Mouse (Mus musculus) small intestine, adult 2 months (tissue): ENCODE results near the gene Cdc34. TPM values are rescaled to one million over a fixed set of nuclear protein-coding genes. Genes with fewer than 3 reads are reported as not detected.

Source experiments
- H3K27ac ChIP-seq: fragments of 200-500 bp; 2 replicates; pipeline ENCODE4 v1.5.1; 2012; ENCODE audit warnings: low read depth, low read length, control low read depth, inconsistent platforms; ENCODE audit not compliant: insufficient read depth
- H3K27me3 ChIP-seq: fragments of 200-500 bp; 2 replicates; pipeline ENCODE4 v1.6.1; 2012; ENCODE audit warnings: mild to moderate bottlenecking, moderate library complexity, low read length, inconsistent platforms; ENCODE audit not compliant: control insufficient read depth, insufficient read depth
- H3K36me3 ChIP-seq: fragments of 200-500 bp; 2 replicates; pipeline ENCODE4 v1.6.1; 2012; ENCODE audit warnings: mild to moderate bottlenecking, low read length, control low read depth, inconsistent platforms; ENCODE audit not compliant: control insufficient read depth, insufficient read depth
- H3K4me1 ChIP-seq: fragments of 200-500 bp; 2 replicates; pipeline ENCODE4 v1.6.1; 2012; ENCODE audit warnings: low read length, inconsistent platforms, mixed read lengths; ENCODE audit not compliant: control insufficient read depth, insufficient read depth, insufficient read length
- H3K4me3 ChIP-seq: fragments of 200-500 bp; 2 replicates; pipeline ENCODE4 v1.5.1; 2012; ENCODE audit warnings: low read depth, mild to moderate bottlenecking, control low read depth, inconsistent platforms, low read length, moderate library complexity
- CTCF ChIP-seq: fragments of 200-500 bp; IDR thresholded peaks from 2 replicates; pipeline ENCODE4 v1.5.1; 2012; ENCODE audit warnings: low read depth, mild to moderate bottlenecking, control low read depth, inconsistent platforms, low read length, moderate library complexity, mixed read lengths; ENCODE audit not compliant: insufficient replicate concordance, insufficient read length; ENCODE audit errors: extremely low read depth
- POLR2A ChIP-seq: fragments of 200-500 bp; IDR thresholded peaks from 2 replicates; pipeline ENCODE4 v1.6.1; 2012; ENCODE audit warnings: low read depth, mild to moderate bottlenecking, control low read depth, inconsistent platforms, low read length, moderate library complexity
- WGBS: fragments of 180-500 bp; shearing (Covaris S2); methylation state at CpG from one replicate; pipeline ENCODE4 v1.1.7; 2018; 5-methylcytosine and 5-hydroxymethylcytosine counted together
- polyA plus RNA-seq: library from polyadenylated mRNA; depleted of rRNA; stranded (reverse); fragments of >200 nt; gene quantifications from 2 replicates; pipeline ENCODE4 v1.2.3, GENCODE M21; 2012; rRNA removed

The Cdc34 gene
- polyA plus RNA-seq, 1 experiment, result 163 TPM

- no peak for TF ChIP-seq CTCF
- TF ChIP-seq POLR2A, result no peak
- Histone ChIP-seq H3K27me3 (no peaks in the 10 kb centered on the region), H3K36me3 (peaks cover 63% of the 10 kb centered on the region), H3K4me1 (peaks cover 13% of the 10 kb centered on the region), H3K4me3 (no peak overlapping the region), H3K27ac (no peak overlapping the region)
- 92% methylated on average over 14 of the region's 14 CpGs for WGBS
These were observed 54.7 kb downstream of the Cdc34 start for GRCm38 (mm10) chr10:79736706-79737105.

Other genes starting within 250 kb of the Cdc34 start
- gene Vmn2r83, start 213.5 kb upstream of the Cdc34 start, polyA plus RNA-seq, result not detected in 2 replicates
- gene Plpp2, start 148.4 kb upstream of the Cdc34 start, polyA plus RNA-seq, result 216 and 451 TPM in 2 replicates
- 61.5 and 89.9 TPM in 2 replicates for gene Mier2, start 127.0 kb upstream of the Cdc34 start, polyA plus RNA-seq
- gene Theg, start 94.9 kb upstream of the Cdc34 start, polyA plus RNA-seq, result not detected in 2 replicates
- 0.89 and 1.0 TPM in 2 replicates for gene C2cd4c, start 68.2 kb upstream of the Cdc34 start, polyA plus RNA-seq
- gene Shc2, start 44.3 kb upstream of the Cdc34 start, polyA plus RNA-seq, result 1.6 TPM in 2 replicates
- not detected in 2 replicates for gene Odf3l2, start 36.5 kb upstream of the Cdc34 start, polyA plus RNA-seq
- 9.9 and 20.7 TPM in 2 replicates for gene Madcam1, start 17.6 kb upstream of the Cdc34 start, polyA plus RNA-seq
- 76.0 and 138 TPM in 2 replicates for gene Tpgs1, start 12.8 kb upstream of the Cdc34 start, polyA plus RNA-seq
- gene Gzmm, start 6.8 kb downstream of the Cdc34 start, polyA plus RNA-seq, result 0.11 and 0.52 TPM in 2 replicates
- gene Bsg, start 22.3 kb downstream of the Cdc34 start, polyA plus RNA-seq, result 1,266 and 1,465 TPM in 2 replicates
- gene Hcn2, start 34.4 kb downstream of the Cdc34 start, polyA plus RNA-seq, result 8.3 and 19.2 TPM in 2 replicates
- 38.7 and 50.0 TPM in 2 replicates for gene Polrmt, start 64.4 kb downstream of the Cdc34 start, polyA plus RNA-seq
- gene Fgf22, start 72.9 kb downstream of the Cdc34 start, polyA plus RNA-seq, result not detected in 2 replicates
- gene Rnf126, start 84.8 kb downstream of the Cdc34 start, polyA plus RNA-seq, result 130 and 222 TPM in 2 replicates
- 16.0 and 19.6 TPM in 2 replicates for gene Fstl3, start 95.1 kb downstream of the Cdc34 start, polyA plus RNA-seq
- 0.24 and 0.67 TPM in 2 replicates for gene Prss57, start 108.8 kb downstream of the Cdc34 start, polyA plus RNA-seq
- 13.0 and 24.0 TPM in 2 replicates for gene Palm, start 111.4 kb downstream of the Cdc34 start, polyA plus RNA-seq
- 141 and 347 TPM in 2 replicates for gene Misp, start 138.8 kb downstream of the Cdc34 start, polyA plus RNA-seq
- 150 and 285 TPM in 2 replicates for gene Ptbp1, start 172.2 kb downstream of the Cdc34 start, polyA plus RNA-seq
- 1.6 and 2.1 TPM in 2 replicates for gene Prtn3, start 192.3 kb downstream of the Cdc34 start, polyA plus RNA-seq
- 2.8 and 5.3 TPM in 2 replicates for gene Plppr3, start 192.4 kb downstream of the Cdc34 start, polyA plus RNA-seq
- gene Elane, start 204.1 kb downstream of the Cdc34 start, polyA plus RNA-seq, result 0.72 TPM in 1 of 2 replicates, not detected in the other
- gene Cfd, start 208.7 kb downstream of the Cdc34 start, polyA plus RNA-seq, result 48.6 and 122 TPM in 2 replicates
- 34.8 and 58.1 TPM in 2 replicates for gene Med16, start 226.7 kb downstream of the Cdc34 start, polyA plus RNA-seq
- gene Gm26602, start 228.7 kb downstream of the Cdc34 start, polyA plus RNA-seq, result not detected in 2 replicates
- 3.0 and 5.9 TPM in 2 replicates for gene Kiss1r, start 234.8 kb downstream of the Cdc34 start, polyA plus RNA-seq
- gene R3hdm4, start 239.0 kb downstream of the Cdc34 start, polyA plus RNA-seq, result 86.4 and 104 TPM in 2 replicates
- 10.7 and 23.9 TPM in 2 replicates for gene Arid3a, start 244.8 kb downstream of the Cdc34 start, polyA plus RNA-seq